Mouse (Mus musculus) heart, postnatal 14 days (tissue): ENCODE data around the gene Trim7. TPM values are rescaled to one million over a fixed set of nuclear protein-coding genes. Genes with fewer than 3 reads are reported as not detected.
A peak's percentile ranks its signal among the peaks of the same experiment; 100 is the strongest.
"Not testable (repeated sequence)": the region's sequence is repeated elsewhere in the genome, so short reads cannot be mapped to it uniquely, and the experiment has no call there.

Experiments used
- DNase-seq, 2 experiments: peaks; one replicate each; pipeline ENCODE4 v3.0.0; 2021 to 2022
- intact Hi-C: fragments of 180-260 bp; cut with DNase I; formaldehyde crosslinking; loops from one replicate; pipeline ENCODE4 v1.15.1; 2025
- total RNA-seq, 2 experiments: library from RNA; stranded (reverse); gene quantifications; 2 replicates each; pipeline ENCODE4 v1.2.3; 2021

Trim7 gene
- total RNA-seq, 2 experiments from 2014 or later: 23.4 to 23.9 TPM

- peak; percentile 37 to 59 for DNase-seq
- intact Hi-C loops: loop anchor here (5.0 kb wide), 3 partner anchors 315 to 400 kb away; partner anchors contain the start of genes Btnl9 and Zfp62
Measured at GRCm38 (mm10) chr11:48871817-48872541, 46.0 kb downstream of the Trim7 start.

GRCm38 (mm10) chr11:48872695-48873300 lies 46.9 kb downstream of the Trim7 start:
- no peak for DNase-seq
- intact Hi-C loops: loop anchor here (1.0 to 5.0 kb wide), 4 partner anchors 231 to 400 kb away; partner anchors contain the start of genes Btnl9 and Zfp62

- intact Hi-C loops: loop anchor here (1.0 to 5.0 kb wide), 4 partner anchors 230 to 399 kb away; partner anchors contain the start of genes Btnl9 and Zfp62
- no peak for DNase-seq
Measured at GRCm38 (mm10) chr11:48873591-48874290, 47.8 kb downstream of the Trim7 start.

GRCm38 (mm10) chr11:48874465-48874864 lies 48.5 kb downstream of the Trim7 start:
- DNase-seq: peak; percentile 52 to 65

GRCm38 (mm10) chr11:48875343-48875837 lies 49.5 kb downstream of the Trim7 start:
- DNase-seq, intact Hi-C loops: not testable (repeated sequence)

More at GRCm38 (mm10) chr11:48874465-48874864, 48.5 kb downstream of the Trim7 start:
- intact Hi-C loops: loop anchor here (5.0 kb wide), 3 partner anchors 313 to 398 kb away; partner anchors contain the start of genes Btnl9 and Zfp62

- intact Hi-C loops: no loop called here
Measured at GRCm38 (mm10) chr11:48876680-48877079, 50.7 kb downstream of the Trim7 start.

GRCm38 (mm10) chr11:48898812-48899431 lies 73.0 kb downstream of the Trim7 start:
- DNase-seq: no peak
- intact Hi-C loops: no loop called here

More at GRCm38 (mm10) chr11:48876680-48877079, 50.7 kb downstream of the Trim7 start:
- DNase-seq: no peak

GRCm38 (mm10) chr11:48900654-48901566 lies 75.0 kb downstream of the Trim7 start:
- intact Hi-C loops, DNase-seq: not testable (repeated sequence)

GRCm38 (mm10) chr11:48901567-48901930 lies 75.6 kb downstream of the Trim7 start:
- intact Hi-C loops, DNase-seq: not testable (repeated sequence)

Other genes starting within 250 kb of the Trim7 start
- 100 to 1,000 TPM; 400 to 478 TPM for gene Rack1, start 25.8 kb upstream of the Trim7 start, total RNA-seq
- 10 to 100 TPM; 26.4 to 27.0 TPM for gene Trim41, start 8.8 kb upstream of the Trim7 start, total RNA-seq
- gene Gm12184, start 515 bp downstream of the Trim7 start, total RNA-seq: 1 to 10 TPM; 2.6 to 3.0 TPM
- 1 to 10 TPM; 7.1 to 7.2 TPM for gene Irgm1, start 45.5 kb downstream of the Trim7 start, total RNA-seq
- 1 to 10 TPM in 1 of 2 experiments, under 1 TPM in 1; 0.85 to 1.3 TPM for gene Gm5431, start 76.1 kb downstream of the Trim7 start, total RNA-seq
- gene Psme2b, start 120.0 kb downstream of the Trim7 start, total RNA-seq: 1 to 10 TPM; 2.0 to 2.8 TPM
- under 1 TPM in 1 of 2 experiments, not detected in 1; 0.17 TPM for gene Olfr56, start 152.7 kb downstream of the Trim7 start, total RNA-seq
- gene 9930111J21Rik1, start 153.3 kb downstream of the Trim7 start, total RNA-seq: 1 to 10 TPM; 4.0 to 4.4 TPM
- under 1 TPM; 0.45 to 0.61 TPM for gene Gm12185, start 166.1 kb downstream of the Trim7 start, total RNA-seq
- gene Tgtp1, start 168.0 kb downstream of the Trim7 start, total RNA-seq: under 1 TPM; 0.91 to 1.00 TPM
- 1 to 10 TPM; 5.2 to 6.6 TPM for gene 9930111J21Rik2, start 225.1 kb downstream of the Trim7 start, total RNA-seq
- under 1 TPM; 0.14 to 0.46 TPM for gene Tgtp2, start 238.1 kb downstream of the Trim7 start, total RNA-seq